Mouse (Mus musculus): ENCODE measurements around the gene Tmem39b. TPM values are rescaled to one million over a fixed set of nuclear protein-coding genes. Genes with fewer than 3 reads are reported as not detected.
"Not testable (repeated sequence)": the region's sequence is repeated elsewhere in the genome, so short reads cannot be mapped to it uniquely, and the experiment has no call there.

The Tmem39b gene
- 7.7 and 9.2 TPM in 2 replicates for polyA plus RNA-seq (2015; fragmentation: Nextera tagmentation; extraction: Ambion mirVana)

GRCm38 (mm10) chr4:129696158-129696985 is at the start of gene Tmem39b:
TSS of gene Tmem39b (minus strand) at chr4:129696838.
- DNase-seq (ENCODE audit: low spot score) = peak; percentile 92

DNA sequence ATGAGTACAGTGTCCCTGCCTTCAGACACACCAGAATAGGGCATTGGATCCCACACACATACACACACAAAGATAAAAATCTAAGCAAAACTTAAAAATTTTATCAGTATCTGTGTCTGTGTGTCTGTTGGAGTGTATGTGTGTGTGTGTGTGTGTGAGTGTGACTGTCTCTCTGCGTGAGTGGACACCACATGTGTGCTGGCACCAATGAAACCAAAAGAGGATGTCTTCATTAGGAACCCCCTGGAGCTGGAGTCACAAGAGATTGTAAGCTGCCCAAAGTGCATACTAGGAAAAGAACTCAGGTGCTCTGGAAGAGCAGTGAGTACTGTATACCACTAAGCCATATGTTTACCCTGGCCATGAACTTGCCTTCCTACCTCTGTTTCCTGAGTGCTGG is 49.5 kb upstream of the Tmem39b start:
- DNase-seq (ENCODE audit: low spot score) = no peak

DNA sequence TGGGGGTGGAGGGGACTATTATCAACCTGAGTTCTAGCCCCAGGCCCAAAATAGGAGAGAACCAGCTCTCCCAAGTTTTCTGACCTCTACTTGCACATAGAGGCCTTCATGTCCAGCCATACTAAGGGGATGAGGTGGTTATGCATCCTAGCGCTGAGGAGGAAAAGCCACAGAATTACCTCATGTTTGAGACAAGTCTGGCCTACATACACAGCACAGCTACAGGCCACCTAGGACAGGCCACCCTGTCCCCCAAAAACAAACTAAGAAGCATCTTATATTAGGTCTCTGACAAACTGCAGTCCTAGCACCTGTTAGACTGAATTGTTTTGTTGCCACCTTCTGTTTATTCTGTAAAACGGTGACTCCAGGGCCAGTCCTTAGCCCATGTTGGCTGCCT is 46.9 kb upstream of the Tmem39b start:
- DNase-seq (ENCODE audit: low spot score) = no peak

DNA sequence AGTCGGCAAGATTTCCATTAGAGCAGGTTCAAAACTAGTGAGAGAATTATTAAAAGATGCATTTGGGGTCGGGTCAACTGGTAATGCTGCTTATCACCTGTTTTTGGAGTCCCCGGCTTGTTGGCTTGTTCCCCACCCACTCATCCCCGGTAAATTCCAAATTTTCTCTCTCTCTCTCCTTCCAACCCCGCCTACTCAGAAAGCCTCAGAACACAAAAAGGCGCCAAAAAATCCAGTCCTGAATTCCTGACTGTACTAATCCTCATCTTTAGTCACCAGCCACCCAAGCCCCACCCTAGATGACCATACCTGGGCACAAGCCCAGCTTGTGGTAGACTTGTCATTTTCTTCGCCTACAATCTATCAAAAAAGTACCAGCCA is 46.4 kb upstream of the Tmem39b start:
- DNase-seq (ENCODE audit: low spot score) = no peak

DNA sequence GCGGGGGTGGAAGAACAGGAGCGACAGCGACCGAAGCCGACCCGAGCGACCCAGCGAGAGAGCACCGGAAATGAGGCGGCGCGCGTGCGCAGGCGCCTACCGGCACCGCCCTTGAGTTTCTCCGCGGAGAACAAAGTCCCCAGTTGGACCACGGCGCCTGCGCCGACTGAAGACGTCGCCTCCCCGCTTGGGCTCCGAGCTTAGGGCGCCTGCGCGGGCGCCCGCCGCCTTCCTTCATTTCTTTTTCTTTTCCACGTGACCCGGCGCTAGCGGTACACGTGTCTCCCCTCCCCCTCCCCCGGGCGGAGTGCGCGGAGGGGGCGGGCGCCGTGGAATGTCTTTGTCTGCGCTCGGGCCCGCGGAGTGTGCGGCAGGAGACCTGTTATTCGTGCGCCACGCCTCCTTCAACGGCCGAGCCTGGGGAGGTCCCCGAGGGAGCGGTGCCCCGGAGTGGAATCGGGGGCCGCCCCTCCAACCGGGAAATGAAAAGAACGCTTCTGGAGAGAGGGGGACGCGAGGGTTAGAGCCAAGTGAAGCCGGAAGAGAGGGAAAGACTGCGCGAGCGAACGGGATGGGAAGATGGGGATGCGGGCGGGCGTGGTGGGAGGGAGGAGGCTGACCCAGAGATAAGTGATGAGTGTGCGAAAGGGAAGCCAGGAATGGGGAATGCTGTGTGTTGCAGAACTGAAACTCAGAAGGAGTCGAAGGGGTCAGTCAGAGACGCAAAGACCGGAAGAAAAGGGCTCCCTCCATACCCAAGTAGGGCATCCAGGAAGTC is 45.8 kb upstream of the Tmem39b start, which contains the start of gene Khdrbs1:
TSS of gene Khdrbs1 (minus strand) at position 72 of the 778 bp plus-strand sequence.
- DNase-seq (ENCODE audit: low spot score) = peak; percentile 100

GRCm38 (mm10) chr4:129741974-129742231 is 45.3 kb upstream of the Tmem39b start:
- DNase-seq (ENCODE audit: low spot score) = no peak

DNA sequence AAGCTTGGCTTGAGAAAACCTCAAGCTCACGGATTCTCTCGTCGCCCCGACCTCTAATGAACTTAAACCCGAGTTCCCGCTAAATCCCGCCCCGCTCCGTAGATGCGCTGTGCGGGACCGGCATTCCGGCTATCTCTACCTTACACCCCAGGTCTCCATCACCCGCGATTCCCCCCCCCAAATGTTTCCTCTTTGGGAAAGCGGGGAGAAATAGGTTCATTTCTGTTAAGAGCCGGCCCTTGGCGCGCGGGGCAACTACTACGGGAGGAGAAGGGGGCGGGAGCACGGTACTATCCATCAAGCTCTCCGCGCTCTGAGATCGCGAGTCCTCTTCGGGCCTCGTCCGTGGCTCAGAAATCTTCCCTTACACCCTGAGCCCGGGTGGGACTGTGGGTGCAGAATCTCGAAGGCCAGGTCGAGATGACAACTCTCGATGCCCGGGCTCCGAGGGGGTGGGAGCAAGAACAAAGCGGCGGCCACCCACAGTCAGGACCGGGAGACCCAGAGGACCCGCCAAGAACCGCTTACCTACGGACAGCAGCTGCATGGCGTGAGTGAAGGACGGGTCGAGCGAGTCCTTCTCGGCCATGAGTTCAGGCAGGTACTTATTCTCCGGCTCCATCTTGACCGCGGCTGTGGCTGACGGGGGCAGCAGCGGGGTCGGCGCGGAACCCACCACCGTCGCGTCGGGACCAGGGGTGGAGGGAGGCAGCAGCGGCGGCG is 44.8 kb upstream of the Tmem39b start:
- DNase-seq (ENCODE audit: low spot score) = peak; percentile 54

DNA sequence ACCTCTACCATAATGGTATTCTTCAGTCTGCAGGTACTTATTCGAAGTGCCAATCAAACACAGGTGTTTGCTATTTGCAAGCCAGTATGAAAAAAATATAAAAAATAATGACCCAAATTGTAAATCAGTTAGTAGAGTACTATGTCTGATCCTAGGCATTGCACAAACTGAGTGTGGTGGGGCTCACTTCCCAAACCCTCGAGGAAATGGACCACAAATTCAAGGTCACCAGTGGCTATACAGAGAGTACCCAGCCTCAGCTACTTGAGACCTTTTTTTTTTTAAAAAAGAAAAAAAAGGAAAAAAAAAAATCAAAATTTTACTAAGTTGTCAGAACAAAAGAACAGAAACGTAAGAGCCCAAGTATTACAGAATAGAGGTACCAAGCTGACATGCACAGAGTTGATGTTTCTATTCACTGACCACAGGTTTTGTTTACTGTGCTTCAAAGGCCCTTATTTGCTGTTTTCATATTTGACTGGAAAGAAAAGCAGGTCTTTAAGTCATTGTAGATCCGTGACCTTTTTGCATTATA is 42.5 kb upstream of the Tmem39b start:
- no peak for DNase-seq (ENCODE audit: low spot score)

GRCm38 (mm10) chr4:129736173-129736572 is 39.5 kb upstream of the Tmem39b start:
- DNase-seq (ENCODE audit: low spot score) = no peak

GRCm38 (mm10) chr4:129735485-129735884 is 38.8 kb upstream of the Tmem39b start:
- not testable (repeated sequence) for DNase-seq (ENCODE audit: low spot score)

DNA sequence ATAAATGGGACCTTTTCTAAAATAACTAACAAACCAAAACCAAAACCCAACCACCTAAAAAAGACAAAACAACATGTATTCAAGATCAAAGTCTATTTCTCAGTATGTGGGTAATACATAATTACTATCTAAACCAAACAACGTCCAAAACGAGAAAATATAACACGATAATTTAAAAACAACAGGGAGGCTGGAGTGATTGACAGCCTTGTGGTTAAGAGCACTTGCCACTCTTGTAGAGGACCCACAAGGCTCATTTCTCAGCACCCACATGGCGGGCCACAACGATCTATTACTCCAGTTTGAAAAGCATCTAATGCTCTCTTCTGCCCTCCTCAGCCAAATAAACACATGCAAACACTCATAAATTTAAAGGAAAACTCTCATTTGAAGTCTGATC is 34.8 kb upstream of the Tmem39b start:
- DNase-seq (ENCODE audit: low spot score) = no peak

- DNase-seq (ENCODE audit: low spot score) = no peak
Observed at GRCm38 (mm10) chr4:129716310-129716709, 19.7 kb upstream of the Tmem39b start.

- DNase-seq (ENCODE audit: low spot score) = no peak
Observed at GRCm38 (mm10) chr4:129709486-129710129, 13.0 kb upstream of the Tmem39b start.

- DNase-seq (ENCODE audit: low spot score) = no peak
Observed at GRCm38 (mm10) chr4:129706750-129707149, 10.1 kb upstream of the Tmem39b start.

- DNase-seq (ENCODE audit: low spot score) = no peak
Observed at GRCm38 (mm10) chr4:129702454-129702853, 5.8 kb upstream of the Tmem39b start.

GRCm38 (mm10) chr4:129701503-129702377 is 5.1 kb upstream of the Tmem39b start:
- DNase-seq (ENCODE audit: low spot score) = peak; percentile 90

- DNase-seq (ENCODE audit: low spot score) = not testable (repeated sequence)
Observed at GRCm38 (mm10) chr4:129700661-129701060, 4.0 kb upstream of the Tmem39b start.

DNA sequence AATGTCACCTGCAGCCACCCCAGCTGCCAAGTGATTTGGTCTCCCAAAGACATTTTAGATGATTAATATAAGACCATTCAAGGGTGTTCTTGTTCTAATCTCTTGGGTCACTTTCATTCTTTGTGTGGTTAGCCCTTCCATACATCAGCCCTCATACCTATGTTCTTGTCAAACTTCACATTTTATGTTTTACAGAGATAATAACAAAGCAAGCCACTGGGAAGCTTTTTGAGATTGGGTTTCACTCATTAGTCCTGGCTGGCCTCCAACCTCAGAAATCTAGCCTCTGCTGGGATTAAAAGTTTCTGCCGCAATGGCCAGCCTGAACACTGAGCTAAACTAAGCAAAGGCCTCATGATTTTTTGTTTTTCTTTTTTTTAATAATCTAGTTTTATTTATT is 3.6 kb upstream of the Tmem39b start:
- no peak for DNase-seq (ENCODE audit: low spot score)

DNA sequence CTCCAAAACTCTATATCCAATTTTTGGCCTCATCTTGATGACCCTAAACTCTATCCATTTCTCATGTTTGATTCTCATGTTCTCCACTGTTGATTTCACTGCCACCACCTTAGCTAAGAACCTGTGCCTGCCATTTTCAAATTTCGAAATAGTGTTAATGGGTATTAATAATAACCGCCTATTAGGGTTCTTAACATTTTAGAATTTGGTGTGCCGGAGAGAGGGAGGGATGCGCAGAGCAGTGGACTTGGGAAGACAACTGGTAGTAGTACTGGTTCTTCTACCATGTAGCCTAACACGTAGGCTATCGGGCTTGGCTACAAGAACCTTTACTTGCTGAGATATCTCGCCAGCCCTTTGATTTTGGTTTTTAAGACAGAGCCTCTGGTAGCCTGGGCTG is 553 bp upstream of the Tmem39b start:
- no peak for DNase-seq (ENCODE audit: low spot score)

GRCm38 (mm10) chr4:129695815-129696157 is 852 bp downstream of the Tmem39b start:
- no peak for DNase-seq (ENCODE audit: low spot score)
